Mouse (Mus musculus) heart, embryonic 11.5 days (tissue): Measurements from ENCODE around the gene Epb41. TPM values are rescaled to one million over a fixed set of nuclear protein-coding genes. Genes with fewer than 3 reads are reported as not detected.

ENCODE experiments used
- ATAC-seq: fragments of 200-750 bp; cut with Nextera tagmentation; replicated peaks from 2 replicates; pipeline ENCODE4 v1.8.0; 2017; ENCODE audit warnings: moderate library complexity; ENCODE audit not compliant: insufficient number of reproducible peaks, low FRiP score, low TSS enrichment
- H3K27ac ChIP-seq: fragments of 300-500 bp; sonication (generic); 2 replicates; pipeline ENCODE4 v1.5.1; 2014; ENCODE audit warnings: mild to moderate bottlenecking, low read depth, low read length
- H3K27me3 ChIP-seq: fragments of 300-500 bp; sonication (generic); 2 replicates; pipeline ENCODE4 v1.6.1; 2014; ENCODE audit warnings: mild to moderate bottlenecking, low read length, mixed read lengths; ENCODE audit not compliant: control insufficient read depth, insufficient read depth
- H3K36me3 ChIP-seq: fragments of 300-500 bp; sonication (generic); 2 replicates; pipeline ENCODE4 v1.6.1; 2014; ENCODE audit warnings: mild to moderate bottlenecking, low read length, moderate library complexity, mixed read lengths; ENCODE audit not compliant: control insufficient read depth, insufficient read depth
- H3K4me1 ChIP-seq: fragments of 300-500 bp; sonication (generic); 2 replicates; pipeline ENCODE4 v1.6.1; 2014; ENCODE audit warnings: low read length; ENCODE audit not compliant: control insufficient read depth, insufficient read depth
- H3K4me2 ChIP-seq: fragments of 300-500 bp; sonication (generic); 2 replicates; pipeline ENCODE4 v1.6.1; 2014; ENCODE audit warnings: mild to moderate bottlenecking, moderate library complexity
- H3K4me3 ChIP-seq: fragments of 300-500 bp; sonication (generic); 2 replicates; pipeline ENCODE4 v1.5.1; 2014; ENCODE audit warnings: low read depth, low read length
- H3K9ac ChIP-seq: fragments of 300-500 bp; sonication (generic); 2 replicates; pipeline ENCODE4 v1.6.1; 2014; ENCODE audit warnings: mild to moderate bottlenecking, low read depth, low read length, moderate library complexity
- H3K9me3 ChIP-seq: fragments of 300-500 bp; sonication (generic); replicated peaks from 2 replicates; pipeline ENCODE4 v1.6.1; 2016; ENCODE audit warnings: low read length; ENCODE audit not compliant: control insufficient read depth
- WGBS: fragments of 180-500 bp; shearing (Covaris S2); extraction: QIAGEN DNeasy Blood & Tissue Kit; methylation state at CpG from one replicate; pipeline ENCODE4 v1.1.7; 2014; ENCODE audit not compliant: insufficient replicate concordance; 5-methylcytosine and 5-hydroxymethylcytosine counted together
- polyA plus RNA-seq: library from polyadenylated mRNA; unstranded; fragments of >200 nt; fragmentation: Nextera tagmentation; extraction: Ambion mirVana; gene quantifications from 2 replicates; pipeline ENCODE4 v1.2.1, GENCODE M21; 2014

The Epb41 gene
- polyA plus RNA-seq, 1 experiment from 2014 or later = 73.2 TPM

DNA sequence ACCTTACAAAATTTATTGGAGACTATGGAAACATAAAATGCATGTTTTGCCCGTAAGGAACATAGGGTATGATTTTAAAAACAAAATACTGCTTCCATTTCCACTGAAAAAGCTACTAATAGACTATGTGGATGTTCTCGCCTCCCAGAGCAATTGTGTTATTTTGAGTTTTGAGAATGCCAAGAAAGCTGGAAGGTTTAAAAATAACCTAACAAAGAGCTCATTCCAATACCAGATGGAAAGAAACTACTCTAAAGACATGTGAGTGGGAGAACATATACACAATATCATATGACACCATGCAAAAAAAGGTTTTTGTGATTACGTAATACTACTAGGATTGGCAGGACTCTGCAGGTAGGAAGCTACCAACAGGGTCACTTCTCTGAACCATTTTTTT, 31.4 kb downstream of the Epb41 start:
- no peak overlapping the region for H3K27ac ChIP-seq
- H3K36me3 ChIP-seq = no peaks in the 10 kb centered on the region
- H3K4me2 ChIP-seq = no peak overlapping the region
- H3K9ac ChIP-seq = no peak overlapping the region
- no peaks in the 10 kb centered on the region for H3K9me3 ChIP-seq
- H3K4me3 ChIP-seq = no peak overlapping the region
- 87% methylated on average over 3 of the region's 3 CpGs for WGBS
- ATAC-seq = no peak
- peaks cover 15% of the 10 kb centered on the region for H3K4me1 ChIP-seq
- no peaks in the 10 kb centered on the region for H3K27me3 ChIP-seq

DNA sequence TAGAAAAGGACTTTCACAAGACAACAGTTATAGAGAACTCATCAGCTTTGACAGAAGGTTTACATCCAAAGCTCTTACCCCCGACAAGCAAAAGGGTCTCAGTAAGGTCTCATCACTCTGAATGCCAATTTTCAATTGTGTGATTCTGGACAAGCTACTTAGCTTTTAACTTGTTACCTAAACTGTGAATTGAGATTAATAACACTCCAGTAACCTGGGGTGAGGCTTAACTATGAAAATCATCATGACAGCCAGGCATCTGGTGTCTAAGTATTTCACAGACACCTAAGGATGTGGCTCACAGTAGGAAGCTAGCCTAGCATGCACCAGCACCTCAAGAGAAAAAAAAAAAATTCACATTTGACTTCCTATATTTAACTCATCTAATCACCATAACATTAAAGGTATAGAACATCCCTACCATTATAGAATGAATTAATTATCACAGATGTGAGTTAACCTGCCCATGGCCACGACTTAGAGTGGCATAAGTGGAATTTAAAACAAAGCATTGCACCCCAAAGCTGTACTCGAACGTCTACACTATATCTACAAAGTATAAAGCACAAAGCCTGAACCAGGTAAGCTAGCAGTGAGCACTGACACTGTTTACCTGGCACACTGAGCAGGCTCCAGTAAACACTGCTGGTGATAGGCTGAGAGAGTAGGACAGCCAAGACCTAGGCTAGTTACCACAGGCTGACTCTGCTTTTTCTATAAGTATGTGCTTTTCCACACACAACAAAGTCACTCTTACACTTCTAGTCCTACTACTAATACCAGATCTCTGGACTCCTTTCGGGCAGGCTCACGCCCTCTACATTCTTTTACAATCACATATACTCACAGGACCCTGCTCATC, 33.4 kb downstream of the Epb41 start:
- WGBS = 81% methylated on average over 6 of the region's 6 CpGs
- H3K27ac ChIP-seq = no peak overlapping the region
- no peak overlapping the region for H3K4me3 ChIP-seq
- H3K9ac ChIP-seq = no peak overlapping the region
- no peaks in the 10 kb centered on the region for H3K36me3 ChIP-seq
- H3K4me1 ChIP-seq = peaks cover 11% of the 10 kb centered on the region
- H3K4me2 ChIP-seq = no peak overlapping the region
- no peaks in the 10 kb centered on the region for H3K27me3 ChIP-seq
- H3K9me3 ChIP-seq = no peaks in the 10 kb centered on the region
- ATAC-seq = no peak

DNA sequence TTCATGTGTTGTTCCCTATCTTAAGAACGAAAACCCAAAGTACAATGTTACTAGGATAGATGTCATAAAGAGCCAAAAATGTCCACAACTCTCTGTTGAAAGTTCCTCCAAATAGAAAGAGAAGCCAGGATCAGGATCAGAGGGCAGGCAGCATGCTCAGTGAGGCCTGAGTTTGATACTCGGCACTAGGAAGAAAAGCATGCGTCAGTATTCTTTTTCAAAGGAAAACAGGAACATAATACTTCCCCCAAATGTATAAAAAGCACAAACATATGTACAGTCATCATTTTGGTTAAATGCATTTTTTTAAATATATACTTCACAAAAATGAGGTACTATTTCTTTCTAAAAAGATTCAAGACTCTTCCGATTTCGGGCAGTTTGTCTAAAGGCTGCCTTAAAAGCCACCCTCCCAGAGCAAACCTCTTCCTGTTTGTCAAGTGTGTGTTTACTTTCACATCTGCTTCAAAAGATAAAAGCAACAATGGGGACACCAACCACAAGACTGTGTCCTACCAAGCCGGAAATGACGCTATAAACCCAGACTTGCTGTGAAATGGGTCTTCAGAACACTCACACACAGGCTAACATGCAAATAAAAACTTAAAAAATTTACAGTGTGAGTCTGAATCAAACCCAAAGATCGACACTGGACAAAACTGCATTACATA, 35.0 kb downstream of the Epb41 start:
- H3K27me3 ChIP-seq = no peaks in the 10 kb centered on the region
- ATAC-seq = no peak
- no peaks in the 10 kb centered on the region for H3K36me3 ChIP-seq
- H3K4me1 ChIP-seq = peaks cover 11% of the 10 kb centered on the region
- peak overlapping the region; percentile 7; the same call in 1 of the 2 replicates for H3K27ac ChIP-seq
- no peaks in the 10 kb centered on the region for H3K9me3 ChIP-seq
- 61% methylated on average over 8 of the region's 8 CpGs for WGBS
- H3K4me3 ChIP-seq = no peak overlapping the region
- no peak overlapping the region for H3K4me2 ChIP-seq
- no peak overlapping the region for H3K9ac ChIP-seq

DNA sequence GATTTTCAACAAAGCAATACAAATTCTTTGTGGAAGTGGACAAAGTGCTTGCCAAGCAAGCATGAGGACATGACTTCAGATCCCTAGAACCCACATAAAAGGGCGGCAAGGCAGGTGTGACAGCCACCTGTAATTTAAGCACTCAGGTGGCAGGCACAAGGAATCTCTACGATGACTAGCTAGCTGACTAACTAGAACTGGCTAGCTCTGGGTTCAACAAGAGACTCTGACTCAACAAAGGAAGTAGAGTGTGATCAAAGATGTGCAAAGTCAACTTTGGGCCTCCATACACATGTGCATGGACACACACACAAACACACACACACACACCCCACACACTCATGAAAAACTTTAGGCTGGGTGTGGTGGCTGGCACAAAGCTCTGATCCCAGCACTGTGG, 35.6 kb downstream of the Epb41 start:
- ATAC-seq = no peak
- Histone ChIP-seq H3K4me1 (peaks cover 11% of the 10 kb centered on the region), H3K27me3 (no peaks in the 10 kb centered on the region), H3K9me3 (no peaks in the 10 kb centered on the region), H3K9ac (no peak overlapping the region), H3K4me3 (no peak overlapping the region), H3K27ac (peak overlapping the region; percentile 7; the same call in 1 of the 2 replicates), H3K36me3 (no peaks in the 10 kb centered on the region), H3K4me2 (no peak overlapping the region)
- WGBS = 80% methylated on average over 2 of the region's 2 CpGs

DNA sequence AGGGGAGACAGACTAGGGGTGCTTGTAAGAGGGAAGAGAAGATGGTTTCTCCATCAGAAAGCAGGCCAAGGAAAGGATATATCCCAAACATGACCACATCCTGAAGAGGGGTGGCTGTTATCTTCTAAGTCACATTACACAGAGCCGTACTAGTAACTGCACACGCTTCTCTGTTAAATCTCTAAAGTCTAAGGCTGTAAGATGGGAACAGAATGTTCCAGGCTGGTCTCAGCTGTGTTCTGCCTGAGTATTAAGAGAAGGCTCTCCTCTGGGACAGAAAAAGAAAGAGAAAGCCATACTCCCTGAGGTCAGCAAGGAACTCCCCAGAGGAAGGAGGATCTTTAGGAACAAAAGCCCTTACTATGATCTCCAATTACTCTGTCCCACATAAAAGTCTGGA, 36.3 kb downstream of the Epb41 start:
- no peak overlapping the region for H3K4me3 ChIP-seq
- WGBS = 61% methylated on average over 2 of the region's 2 CpGs
- H3K9ac ChIP-seq = no peak overlapping the region

DNA sequence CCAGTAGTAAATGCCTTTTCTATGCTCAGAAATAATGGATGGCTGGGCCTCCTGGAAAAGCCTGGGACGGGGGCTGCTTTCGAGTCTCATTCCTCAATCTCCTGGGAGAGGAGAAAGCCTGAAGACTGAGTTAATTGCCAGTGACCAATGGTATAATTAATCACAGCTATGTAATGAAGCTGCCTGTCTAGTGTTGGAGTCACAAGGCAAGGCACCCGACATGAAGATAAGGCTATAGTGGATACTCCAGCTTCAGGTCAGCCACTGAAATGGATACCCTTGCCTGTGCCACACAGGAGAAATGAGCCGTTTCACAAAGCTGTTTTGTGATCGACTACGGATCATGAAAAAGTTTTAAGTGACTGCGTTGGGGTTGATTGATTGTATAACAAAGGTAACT, 37.1 kb downstream of the Epb41 start:
- H3K27me3 ChIP-seq = no peaks in the 10 kb centered on the region
- peaks cover 5% of the 10 kb centered on the region for H3K4me1 ChIP-seq
- no peak for ATAC-seq
- H3K36me3 ChIP-seq = no peaks in the 10 kb centered on the region
- no peak overlapping the region for H3K9ac ChIP-seq
- H3K4me2 ChIP-seq = no peak overlapping the region
- WGBS = 62% methylated on average over 7 of the region's 7 CpGs
- H3K27ac ChIP-seq = no peak overlapping the region
- H3K9me3 ChIP-seq = no peaks in the 10 kb centered on the region
- no peak overlapping the region for H3K4me3 ChIP-seq

More for the DNA sequence above, 36.3 kb downstream of the Epb41 start:
- H3K9me3 ChIP-seq = no peaks in the 10 kb centered on the region
- peaks cover 5% of the 10 kb centered on the region for H3K4me1 ChIP-seq
- no peaks in the 10 kb centered on the region for H3K27me3 ChIP-seq
- no peak for ATAC-seq
- H3K27ac ChIP-seq = no peak overlapping the region
- H3K36me3 ChIP-seq = no peaks in the 10 kb centered on the region
- no peak overlapping the region for H3K4me2 ChIP-seq

DNA sequence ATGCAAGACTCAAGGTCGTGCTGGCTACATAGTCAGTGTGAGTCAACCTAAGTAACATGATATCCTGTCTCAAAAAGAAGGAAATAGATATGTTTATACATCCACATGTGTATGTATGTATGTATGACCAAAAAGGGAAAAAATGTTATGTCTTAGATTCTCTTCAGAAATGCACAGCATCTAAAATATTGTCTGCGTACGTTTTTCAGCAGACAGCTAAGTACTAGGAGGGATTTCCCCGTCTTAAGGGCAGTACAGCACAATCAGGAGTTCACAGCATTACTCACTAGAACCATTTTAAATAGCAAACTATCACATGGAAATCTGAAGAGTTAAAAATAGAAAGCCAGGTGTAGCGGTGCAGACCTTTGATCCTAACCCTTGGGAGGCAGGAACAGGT, 38.0 kb downstream of the Epb41 start:
- no peak for ATAC-seq
- no peak overlapping the region for H3K27ac ChIP-seq
- no peak overlapping the region for H3K4me3 ChIP-seq
- H3K4me2 ChIP-seq = no peak overlapping the region
- 79% methylated on average over 5 of the region's 5 CpGs for WGBS
- no peaks in the 10 kb centered on the region for H3K36me3 ChIP-seq
- H3K4me1 ChIP-seq = peaks cover 3% of the 10 kb centered on the region
- H3K9ac ChIP-seq = no peak overlapping the region
- no peaks in the 10 kb centered on the region for H3K9me3 ChIP-seq
- H3K27me3 ChIP-seq = no peaks in the 10 kb centered on the region

DNA sequence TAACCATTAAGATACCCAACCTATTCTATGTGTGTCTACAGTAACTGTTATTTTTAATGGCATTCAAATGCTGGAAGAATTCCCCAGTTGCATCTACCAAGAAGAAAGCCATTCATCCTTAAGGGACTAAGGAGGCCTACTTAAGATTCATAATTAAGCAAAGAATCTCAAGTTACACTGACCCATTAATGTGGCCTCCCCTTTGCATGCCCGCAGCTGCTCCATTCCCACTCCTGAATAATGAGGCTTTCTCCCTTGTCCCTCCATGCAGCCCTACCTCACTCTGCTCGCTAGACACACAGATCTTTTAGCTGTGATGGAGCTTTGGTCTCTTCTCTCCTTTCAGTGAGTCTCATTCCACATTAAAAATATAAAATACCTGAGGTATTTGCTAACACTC, 40.9 kb downstream of the Epb41 start:
- H3K27me3 ChIP-seq = no peaks in the 10 kb centered on the region
- no peak overlapping the region for H3K4me2 ChIP-seq
- H3K4me1 ChIP-seq = peaks cover 13% of the 10 kb centered on the region
- no peaks in the 10 kb centered on the region for H3K36me3 ChIP-seq
- H3K9ac ChIP-seq = no peak overlapping the region
- H3K4me3 ChIP-seq = no peak overlapping the region
- H3K9me3 ChIP-seq = no peaks in the 10 kb centered on the region
- WGBS = 74% methylated on average over 2 of the region's 2 CpGs
- H3K27ac ChIP-seq = no peak overlapping the region
- ATAC-seq = no peak
